Mouse (Mus musculus) neural tube, embryonic 12.5 days (tissue): Measurements from ENCODE around the gene Gm10563. TPM values are rescaled to one million over a fixed set of nuclear protein-coding genes. Genes with fewer than 3 reads are reported as not detected.
"Not testable (repeated sequence)": the region's sequence is repeated elsewhere in the genome, so short reads cannot be mapped to it uniquely, and the experiment has no call there.

Experiments used
- ATAC-seq: fragments of 200-750 bp; cut with Nextera tagmentation; 2 replicates; pipeline ENCODE4 v1.8.0; 2017; ENCODE audit warnings: low read depth, mild to moderate bottlenecking, moderate TSS enrichment, moderate library complexity; ENCODE audit not compliant: low FRiP score
- H3K27ac ChIP-seq: fragments of 300-500 bp; sonication (generic); 2 replicates; pipeline ENCODE4 v1.5.1; 2016
- H3K27me3 ChIP-seq: fragments of 300-500 bp; sonication (generic); replicated peaks from 2 replicates; pipeline ENCODE4 v1.6.1; 2016; ENCODE audit warnings: mild to moderate bottlenecking
- H3K36me3 ChIP-seq: fragments of 300-500 bp; sonication (generic); 2 replicates; pipeline ENCODE4 v1.6.1; 2016; ENCODE audit warnings: mild to moderate bottlenecking
- H3K4me1 ChIP-seq: fragments of 300-500 bp; sonication (generic); 2 replicates; pipeline ENCODE4 v1.6.1; 2016
- H3K4me2 ChIP-seq: fragments of 300-500 bp; sonication (generic); replicated peaks from 2 replicates; pipeline ENCODE4 v1.6.1; 2016; ENCODE audit warnings: mild to moderate bottlenecking
- H3K4me3 ChIP-seq: fragments of 300-500 bp; sonication (generic); 2 replicates; pipeline ENCODE4 v1.5.1; 2016
- H3K9ac ChIP-seq: fragments of 300-500 bp; sonication (generic); 2 replicates; pipeline ENCODE4 v1.6.1; 2016; ENCODE audit warnings: mild to moderate bottlenecking
- H3K9me3 ChIP-seq: fragments of 300-500 bp; sonication (generic); 2 replicates; pipeline ENCODE4 v1.6.1; 2016; ENCODE audit warnings: mild to moderate bottlenecking
- WGBS: fragments of 180-500 bp; shearing (Covaris S2); methylation state at CpG from one replicate; pipeline ENCODE4 v1.1.7; 2016; 5-methylcytosine and 5-hydroxymethylcytosine counted together
- polyA plus RNA-seq: library from polyadenylated mRNA; unstranded; fragments of >200 nt; fragmentation: Nextera tagmentation; extraction: Ambion mirVana; gene quantifications from 2 replicates; pipeline ENCODE4 v1.2.1, GENCODE M21; 2016

Gene Gm10563
- polyA plus RNA-seq, 1 experiment from 2014 or later, result not detected

GRCm38 (mm10) chr4:155582279-155582905, 62.8 kb downstream of the Gm10563 start:
- Histone ChIP-seq H3K27me3 (no peaks in the 10 kb centered on the region), H3K9me3 (no peaks in the 10 kb centered on the region), H3K4me2 (no peak overlapping the region), H3K27ac (no peak overlapping the region), H3K9ac (no peak overlapping the region), H3K36me3 (peaks cover 73% of the 10 kb centered on the region), H3K4me3 (no peak overlapping the region), H3K4me1 (no peaks in the 10 kb centered on the region)
- ATAC-seq, result no peak
- WGBS, result 96% methylated on average over 6 of the region's 6 CpGs

- no peaks in the 10 kb centered on the region for H3K27me3 ChIP-seq
- H3K9ac ChIP-seq, result no peak overlapping the region
- H3K9me3 ChIP-seq, result no peaks in the 10 kb centered on the region
- H3K36me3 ChIP-seq, result peaks cover 65% of the 10 kb centered on the region
- WGBS, result 31% methylated on average over 1 of the region's 1 CpGs
- H3K4me1 ChIP-seq, result no peaks in the 10 kb centered on the region
- H3K4me3 ChIP-seq, result no peak overlapping the region
- no peak for ATAC-seq
- H3K27ac ChIP-seq, result no peak overlapping the region
- no peak overlapping the region for H3K4me2 ChIP-seq
These were observed 64.8 kb downstream of the Gm10563 start for GRCm38 (mm10) chr4:155580420-155580819.

GRCm38 (mm10) chr4:155578336-155579125, 66.7 kb downstream of the Gm10563 start:
- H3K9me3 ChIP-seq, result no peaks in the 10 kb centered on the region
- WGBS, result 93% methylated on average over 7 of the region's 7 CpGs
- H3K4me1 ChIP-seq, result no peaks in the 10 kb centered on the region
- H3K9ac ChIP-seq, result no peak overlapping the region
- H3K27me3 ChIP-seq, result no peaks in the 10 kb centered on the region
- H3K27ac ChIP-seq, result no peak overlapping the region
- H3K4me2 ChIP-seq, result no peak overlapping the region
- no peak overlapping the region for H3K4me3 ChIP-seq
- H3K36me3 ChIP-seq, result peaks cover 46% of the 10 kb centered on the region
- ATAC-seq, result no peak

DNA sequence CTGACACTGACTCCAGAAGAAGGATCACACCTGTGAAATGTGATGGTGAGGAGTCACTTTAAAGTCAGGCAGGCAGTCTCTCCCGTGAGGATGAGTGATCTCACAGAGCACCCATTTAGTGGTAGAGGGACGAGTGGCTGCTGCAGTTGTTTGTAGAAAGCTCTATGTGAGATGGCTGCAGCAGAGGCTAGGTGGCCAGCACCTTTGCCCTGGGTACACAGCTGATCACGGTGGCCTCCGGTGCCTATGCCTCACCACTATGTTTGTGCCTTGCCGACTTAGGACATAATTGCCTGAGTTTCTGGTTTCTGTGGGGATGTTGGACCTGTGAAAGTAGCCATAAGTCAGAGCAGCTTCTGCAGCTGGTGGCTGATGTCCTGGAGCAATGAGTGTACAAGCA, 67.5 kb downstream of the Gm10563 start:
- WGBS, result 87% methylated on average over 5 of the region's 5 CpGs
- Histone ChIP-seq H3K4me3 (no peak overlapping the region), H3K9me3 (no peaks in the 10 kb centered on the region), H3K27ac (no peak overlapping the region), H3K9ac (no peak overlapping the region), H3K27me3 (no peaks in the 10 kb centered on the region), H3K4me1 (no peaks in the 10 kb centered on the region), H3K4me2 (no peak overlapping the region), H3K36me3 (peaks cover 41% of the 10 kb centered on the region)
- ATAC-seq, result no peak

GRCm38 (mm10) chr4:155577132-155577531, 68.1 kb downstream of the Gm10563 start:
- H3K9ac ChIP-seq, result no peak overlapping the region
- H3K9me3 ChIP-seq, result no peaks in the 10 kb centered on the region
- no peak for ATAC-seq
- H3K36me3 ChIP-seq, result peaks cover 35% of the 10 kb centered on the region
- no peak overlapping the region for H3K4me2 ChIP-seq
- no peak overlapping the region for H3K4me3 ChIP-seq
- H3K4me1 ChIP-seq, result no peaks in the 10 kb centered on the region
- no peak overlapping the region for H3K27ac ChIP-seq
- 95% methylated on average over 9 of the region's 9 CpGs for WGBS
- no peaks in the 10 kb centered on the region for H3K27me3 ChIP-seq

GRCm38 (mm10) chr4:155575521-155575920, 69.7 kb downstream of the Gm10563 start:
- 91% methylated on average over 8 of the region's 8 CpGs for WGBS
- no peak overlapping the region for H3K9ac ChIP-seq
- H3K4me2 ChIP-seq, result no peak overlapping the region
- H3K4me1 ChIP-seq, result no peaks in the 10 kb centered on the region
- ATAC-seq, result no peak
- H3K4me3 ChIP-seq, result no peak overlapping the region
- no peaks in the 10 kb centered on the region for H3K27me3 ChIP-seq
- H3K9me3 ChIP-seq, result no peaks in the 10 kb centered on the region
- no peak overlapping the region for H3K27ac ChIP-seq
- H3K36me3 ChIP-seq, result peaks cover 32% of the 10 kb centered on the region

DNA sequence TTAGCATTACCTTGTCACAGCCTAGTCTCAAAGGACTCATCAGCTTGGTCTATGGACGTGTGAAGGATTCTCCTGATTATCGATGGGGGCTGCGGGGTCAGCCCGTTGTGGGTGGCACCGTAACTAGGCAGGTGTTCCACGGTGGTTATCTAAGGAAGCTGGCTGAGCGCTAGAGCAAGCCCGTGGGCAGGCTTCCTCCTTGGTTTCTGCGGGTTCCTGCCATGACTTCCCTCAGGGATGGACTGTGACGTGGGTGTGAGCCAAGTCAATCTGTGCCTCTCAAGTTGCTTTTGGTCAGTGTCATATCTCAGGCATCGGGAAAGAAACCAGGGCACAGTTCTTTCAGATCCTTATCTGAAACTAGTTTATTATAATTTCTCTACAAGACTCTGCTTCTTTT, 70.3 kb downstream of the Gm10563 start:
- H3K9me3 ChIP-seq, result no peaks in the 10 kb centered on the region
- peaks cover 31% of the 10 kb centered on the region for H3K36me3 ChIP-seq
- no peak overlapping the region for H3K4me3 ChIP-seq
- H3K9ac ChIP-seq, result no peak overlapping the region
- H3K4me2 ChIP-seq, result no peak overlapping the region
- no peaks in the 10 kb centered on the region for H3K27me3 ChIP-seq
- H3K4me1 ChIP-seq, result no peaks in the 10 kb centered on the region
- no peak overlapping the region for H3K27ac ChIP-seq
- WGBS, result 91% methylated on average over 11 of the region's 11 CpGs
- ATAC-seq, result no peak

GRCm38 (mm10) chr4:155573876-155574275, 71.3 kb downstream of the Gm10563 start:
- H3K27me3 ChIP-seq, result no peaks in the 10 kb centered on the region
- no peaks in the 10 kb centered on the region for H3K4me1 ChIP-seq
- no peak overlapping the region for H3K4me3 ChIP-seq
- no peak overlapping the region for H3K9ac ChIP-seq
- H3K36me3 ChIP-seq, result peaks cover 26% of the 10 kb centered on the region
- no peaks in the 10 kb centered on the region for H3K9me3 ChIP-seq
- H3K4me2 ChIP-seq, result no peak overlapping the region
- ATAC-seq, result no peak
- H3K27ac ChIP-seq, result no peak overlapping the region
- 96% methylated on average over 9 of the region's 9 CpGs for WGBS

GRCm38 (mm10) chr4:155573155-155573554, 72.1 kb downstream of the Gm10563 start:
- H3K9ac ChIP-seq, result no peak overlapping the region
- H3K9me3 ChIP-seq, result no peaks in the 10 kb centered on the region
- 94% methylated on average over 2 of the region's 2 CpGs for WGBS
- peaks cover 18% of the 10 kb centered on the region for H3K36me3 ChIP-seq
- H3K27ac ChIP-seq, result no peak overlapping the region
- H3K4me1 ChIP-seq, result no peaks in the 10 kb centered on the region
- H3K27me3 ChIP-seq, result no peaks in the 10 kb centered on the region
- ATAC-seq, result no peak
- no peak overlapping the region for H3K4me2 ChIP-seq
- no peak overlapping the region for H3K4me3 ChIP-seq

- H3K27ac ChIP-seq, result no peak overlapping the region
- H3K9me3 ChIP-seq, result no peaks in the 10 kb centered on the region
- H3K4me3 ChIP-seq, result no peak overlapping the region
- no peak overlapping the region for H3K4me2 ChIP-seq
- no peaks in the 10 kb centered on the region for H3K4me1 ChIP-seq
- no peak overlapping the region for H3K9ac ChIP-seq
- H3K36me3 ChIP-seq, result peaks cover 1% of the 10 kb centered on the region; the same call in 1 of the 2 replicates
- no peak for ATAC-seq
- WGBS, result 87% methylated on average over 2 of the region's 2 CpGs
- H3K27me3 ChIP-seq, result no peaks in the 10 kb centered on the region
These were observed 73.8 kb downstream of the Gm10563 start for GRCm38 (mm10) chr4:155571442-155571841.

DNA sequence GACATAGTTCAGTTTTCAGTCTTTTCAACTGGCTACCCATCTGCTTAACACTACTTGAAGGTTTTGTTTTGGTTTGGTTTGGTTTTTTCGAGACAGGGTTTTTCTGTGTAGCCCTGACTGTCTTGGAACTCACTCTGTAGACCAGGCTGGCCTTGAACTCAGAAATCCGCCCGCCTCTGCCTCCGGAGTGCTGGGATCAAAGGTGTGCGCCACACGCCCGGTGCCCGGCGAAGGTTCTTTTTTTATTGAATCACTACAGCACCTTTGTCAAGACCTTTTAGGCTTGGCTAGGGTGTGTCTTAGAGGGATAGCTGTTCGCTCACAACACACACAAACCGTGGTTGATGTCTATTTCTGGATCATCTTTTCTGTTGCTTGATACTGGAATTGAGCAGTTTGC, 74.9 kb downstream of the Gm10563 start:
- not testable (repeated sequence) for H3K4me3 ChIP-seq, H3K36me3 ChIP-seq, H3K9me3 ChIP-seq, H3K4me2 ChIP-seq, H3K4me1 ChIP-seq, ATAC-seq, H3K9ac ChIP-seq, H3K27ac ChIP-seq, H3K27me3 ChIP-seq
- 94% methylated on average over 11 of the region's 11 CpGs for WGBS

DNA sequence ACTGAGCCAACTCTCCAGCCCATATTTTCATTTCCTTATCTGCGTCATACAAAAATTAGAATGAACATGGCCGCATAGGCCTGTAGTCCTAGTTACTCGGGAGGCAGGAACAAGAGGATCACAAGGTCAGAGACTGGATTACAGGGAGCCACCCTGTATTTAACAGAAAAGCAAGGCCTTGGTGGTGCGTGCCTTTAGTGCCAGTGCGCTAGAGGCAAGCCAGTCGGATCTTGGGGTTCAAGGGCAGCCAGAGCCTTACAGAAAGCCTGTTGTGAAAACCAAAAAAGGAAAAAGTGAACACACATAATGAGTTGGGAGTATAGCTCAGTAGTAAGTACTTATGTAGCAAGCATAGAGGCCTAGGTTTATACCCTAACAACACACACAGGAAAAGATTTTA, 75.4 kb downstream of the Gm10563 start:
- no peak overlapping the region for H3K27ac ChIP-seq
- no peak overlapping the region for H3K4me3 ChIP-seq
- ATAC-seq, result no peak
- H3K27me3 ChIP-seq, result no peaks in the 10 kb centered on the region
- H3K4me1 ChIP-seq, result peaks cover 3% of the 10 kb centered on the region
- no peak overlapping the region for H3K9ac ChIP-seq
- WGBS, result 96% methylated on average over 6 of the region's 6 CpGs
- no peaks in the 10 kb centered on the region for H3K36me3 ChIP-seq
- H3K9me3 ChIP-seq, result no peaks in the 10 kb centered on the region
- no peak overlapping the region for H3K4me2 ChIP-seq
